Mouse (Mus musculus) liver, embryonic 14.5 days (tissue): Measurements from ENCODE around the gene Apba2.

Source experiments
- CTCF ChIP-seq: IDR thresholded peaks from 2 replicates; pipeline ENCODE4 v1.5.1; 2016; ENCODE audit warnings: antibody characterized with exemption, low read depth, control low read depth
- EP300 ChIP-seq: IDR thresholded peaks from 2 replicates; pipeline ENCODE4 v1.6.1; 2016; ENCODE audit warnings: antibody characterized with exemption, low read depth

DNA sequence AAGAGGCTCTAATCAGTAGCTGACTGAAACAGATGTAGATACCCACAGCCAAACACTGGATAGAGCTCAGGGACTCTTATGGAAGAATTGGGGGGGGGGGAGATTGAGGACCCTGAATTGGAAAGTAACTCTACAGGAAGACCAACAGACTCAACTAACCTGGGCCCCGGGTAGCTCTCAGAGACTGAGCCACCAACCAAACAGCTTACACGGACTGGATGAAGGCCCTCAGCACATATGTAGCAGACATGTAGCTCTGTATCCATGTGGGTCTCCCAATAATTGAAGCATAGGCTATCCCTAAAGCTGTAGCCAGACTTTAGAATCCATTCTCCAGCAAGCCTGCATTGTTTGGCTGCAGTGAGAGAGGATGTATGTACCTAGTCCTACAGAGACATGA lies 190.3 kb downstream of the Apba2 start:
- TF ChIP-seq CTCF (no peak), EP300 (no peak)
